Mouse (Mus musculus): ENCODE results near the gene Mymx. TPM values are rescaled to one million over a fixed set of nuclear protein-coding genes. Genes with fewer than 3 reads are reported as not detected.

Gene Mymx
- total and polyA plus RNA-seq, 3 experiments: not detected

- H3K4me1 ChIP-seq (ENCODE audit: control insufficient read depth in 1 of 2, insufficient read depth in 2 of 2): peaks cover 21 to 65% of the 10 kb centered on the region in 2 experiments
- dilution Hi-C loops (cut with MboI; ENCODE audit: extremely low pct_ligation_motif_present, extremely low pct_unique_long_range_greater_than_20kb, low sequenced_read_pairs) (no loop called here), in situ Hi-C loops (cut with MboI; ENCODE audit: low pct_ligation_motif_present, low pct_unique_long_range_greater_than_20kb, low sequenced_read_pairs) (loop anchor here (5.0 kb wide), 1 partner anchor 43 kb away; no protein-coding TSS in a partner anchor)
- no peak overlapping the region for H3K27ac ChIP-seq (ENCODE audit: insufficient read depth, low read depth)
- H3K4me3 ChIP-seq (replicated peaks in 1 of 3; ENCODE audit: low read depth in 2 of 3, low read length in 2 of 3, poor library complexity in 1 of 3): peak overlapping the region in 1 of 3 experiments; percentile 12
- no peaks in the 10 kb centered on the region for H3K79me2 ChIP-seq (replicated peaks; ENCODE audit: control insufficient read depth, extremely low read depth, insufficient read depth, poor library complexity, severe bottlenecking)
- no peaks in the 10 kb centered on the region for H3K27me3 ChIP-seq (replicated peaks)
- TF ChIP-seq MAX (IDR thresholded peaks at IDR 0.05; ENCODE audit: low read length) (no peak), SMC3 (IDR thresholded peaks at IDR 0.05; ENCODE audit: low read depth, low read length) (peak; percentile 33), TBP (conservative IDR thresholded peaks at IDR 0.05; ENCODE audit: low read depth, low read length) (no peak), CTCF (conservative IDR thresholded peaks at IDR 0.05 in 1 of 2, IDR thresholded peaks at IDR 0.05 in 1 of 2; ENCODE audit: low read depth in 2 of 2, low read length in 2 of 2) (peak in 1 of 2 experiments; percentile 82; a peak in 2 of 4 replicates), USF1 (IDR thresholded peaks at IDR 0.05; ENCODE audit: low read depth, low read length) (no peak), KAT2A (IDR thresholded peaks at IDR 0.05; ENCODE audit: insufficient replicate concordance, low read length) (no peak), JUN (IDR thresholded peaks at IDR 0.05; ENCODE audit: insufficient read depth, low read depth, low read length) (no peak), EP300 (IDR thresholded peaks at IDR 0.05; ENCODE audit: low read length) (no peak), ZMIZ1 (IDR thresholded peaks at IDR 0.05; ENCODE audit: low read depth, low read length) (no peak), USF2 (conservative IDR thresholded peaks at IDR 0.05; ENCODE audit: low read depth, low read length) (no peak), JUND (conservative IDR thresholded peaks at IDR 0.05; ENCODE audit: low read depth, low read length) (no peak), CHD1 (IDR thresholded peaks at IDR 0.05; ENCODE audit: low read depth, low read length) (no peak), IRF4 (IDR thresholded peaks at IDR 0.05; ENCODE audit: low read depth, low read length) (no peak), ETS1 (conservative IDR thresholded peaks at IDR 0.05; ENCODE audit: low read depth, low read length) (no peak), ZC3H11A (IDR thresholded peaks at IDR 0.05; ENCODE audit: low read depth, low read length) (no peak), NRF1 (IDR thresholded peaks at IDR 0.05; ENCODE audit: low read depth, low read length) (no peak), RCOR1 (conservative IDR thresholded peaks at IDR 0.05; ENCODE audit: low read depth, low read length) (no peak), TCF12 (IDR thresholded peaks at IDR 0.05; ENCODE audit: low read depth, low read length) (no peak), POLR2A (IDR thresholded peaks at IDR 0.05; ENCODE audit: low read depth, low read length) (no peak), E2F4 (IDR thresholded peaks at IDR 0.05; ENCODE audit: insufficient replicate concordance, low read depth, low read length) (no peak), BHLHE40 (IDR thresholded peaks at IDR 0.05; ENCODE audit: low read depth, low read length) (no peak), UBTF (IDR thresholded peaks at IDR 0.05; ENCODE audit: low read depth, low read length) (no peak), SIN3A (IDR thresholded peaks at IDR 0.05; ENCODE audit: low read length) (no peak), MAFK (IDR thresholded peaks at IDR 0.05; ENCODE audit: insufficient replicate concordance, low read length) (no peak), ZNF384 (IDR thresholded peaks at IDR 0.05; ENCODE audit: low read depth, low read length) (no peak), NELFE (IDR thresholded peaks at IDR 0.05; ENCODE audit: low read depth, low read length) (peak; percentile 43; the same call in 1 of the 2 replicates), HCFC1 (IDR thresholded peaks at IDR 0.05; ENCODE audit: low read depth, low read length) (no peak), RAD21 (IDR thresholded peaks at IDR 0.05; ENCODE audit: low read depth, low read length) (peak; percentile 43), MEF2A (IDR thresholded peaks at IDR 0.05; ENCODE audit: borderline replicate concordance, low read depth, low read length) (no peak), MYC (IDR thresholded peaks at IDR 0.05; ENCODE audit: low read depth, low read length) (0 out of 2 replicates have a peak, but pooled peaks have one; percentile 36), ELF1 (IDR thresholded peaks at IDR 0.05; ENCODE audit: low read depth, low read length) (peak; percentile 19; the same call in 1 of the 2 replicates)
- H3K9ac ChIP-seq (ENCODE audit: insufficient read depth, low read depth): no peak overlapping the region; the same call in 1 of the 2 replicates
- no peaks in the 10 kb centered on the region for H3K9me3 ChIP-seq (replicated peaks; ENCODE audit: low read length)
- peak overlapping the region; percentile 8; the same call in 1 of the 2 replicates for H3K4me2 ChIP-seq (ENCODE audit: insufficient read depth, low read depth, poor library complexity, severe bottlenecking)
- DNase-seq (ENCODE audit: extremely low read depth): no peak
- H3K36me3 ChIP-seq (replicated peaks in 1 of 2; ENCODE audit: control insufficient read depth in 1 of 2, insufficient read depth in 1 of 2, low read length in 1 of 2): no peaks in the 10 kb centered on the region
These were observed 28.2 kb upstream of the Mymx start for GRCm38 (mm10) chr17:45629861-45630694.

Data from CH12.LX (cell line).